Mouse (Mus musculus) cerebellum, adult (tissue): ENCODE data around the gene Sept9.

Experiments
- ATAC-seq: cut with Nextera tagmentation; 2 replicates; pipeline ENCODE4 v1.9.2; 2017; ENCODE audit warnings: mild to moderate bottlenecking, moderate library complexity, mixed read lengths; ENCODE audit not compliant: insufficient number of reproducible peaks, low FRiP score, low TSS enrichment

The Sept9 gene

DNA sequence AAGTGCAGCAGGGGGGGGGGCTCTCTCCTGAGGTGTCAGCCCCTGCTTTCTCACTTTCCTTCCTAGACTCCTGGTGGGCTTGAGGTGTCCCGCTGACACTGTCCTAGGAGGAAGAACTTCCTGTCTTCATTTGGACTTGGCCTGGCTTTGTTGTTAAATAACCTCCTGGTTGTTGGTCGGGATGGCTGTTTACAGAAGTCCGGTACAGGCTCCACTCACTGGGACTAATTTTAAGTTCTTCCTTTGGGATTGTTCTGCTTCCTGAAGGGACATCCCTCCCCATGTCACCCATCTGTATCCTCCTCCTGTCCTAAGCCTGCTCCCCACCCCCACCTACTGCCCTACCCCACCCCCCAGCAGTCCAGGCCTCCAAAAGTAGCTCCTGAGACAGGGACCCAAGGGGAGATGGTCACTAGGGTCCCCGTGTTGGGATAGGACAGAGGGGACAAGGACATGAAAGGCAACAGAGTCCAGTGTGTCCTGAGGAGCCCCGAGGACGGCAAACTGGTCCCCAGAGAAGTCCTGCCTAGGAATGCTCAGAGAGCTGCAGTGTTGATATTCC, 84.5 kb downstream of the Sept9 start:
- no peak for ATAC-seq

DNA sequence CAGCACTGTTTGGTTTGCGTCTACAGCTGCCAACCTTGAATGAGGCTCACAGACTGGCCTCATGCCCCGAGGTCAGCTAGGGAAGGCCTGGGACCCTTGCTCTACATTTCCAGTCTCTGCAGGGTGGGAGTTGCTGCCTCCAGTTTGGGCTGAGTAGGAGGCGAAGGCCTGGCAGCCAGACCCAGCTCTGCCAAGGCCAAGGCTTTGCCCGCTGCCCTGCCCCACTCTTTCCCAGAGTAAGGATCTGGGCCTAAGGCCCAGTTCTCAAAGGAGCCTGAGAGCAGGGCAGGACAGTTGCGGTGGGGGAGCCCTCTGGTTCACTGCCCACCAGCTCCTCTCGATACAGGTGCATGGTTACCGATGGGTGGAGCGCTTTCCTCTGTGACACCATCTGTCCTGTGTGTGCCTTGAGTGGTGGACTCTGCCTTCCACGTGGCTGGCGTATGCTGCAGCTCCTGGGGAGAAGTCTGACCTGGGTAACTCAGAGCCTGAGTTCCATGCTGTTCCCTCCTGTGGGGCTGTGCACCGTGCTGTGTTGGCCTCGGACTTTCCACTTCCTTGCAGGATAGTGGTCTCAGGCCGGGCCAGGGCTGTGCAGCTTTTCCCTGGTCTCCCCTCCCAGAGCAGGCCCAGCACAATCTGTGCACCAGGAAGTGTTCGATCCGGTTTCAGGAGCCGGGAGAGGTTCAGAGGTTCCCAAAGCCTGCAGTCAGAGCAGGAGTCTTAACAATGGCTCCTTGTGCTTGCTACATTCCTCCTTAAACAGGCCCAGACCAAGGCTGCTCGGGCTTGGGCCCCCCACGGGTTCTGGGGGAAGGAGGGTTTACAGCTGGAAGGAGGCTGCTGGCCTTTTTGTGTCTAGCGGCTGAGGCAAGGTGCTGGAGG, 85.5 kb downstream of the Sept9 start:
- ATAC-seq = no peak

DNA sequence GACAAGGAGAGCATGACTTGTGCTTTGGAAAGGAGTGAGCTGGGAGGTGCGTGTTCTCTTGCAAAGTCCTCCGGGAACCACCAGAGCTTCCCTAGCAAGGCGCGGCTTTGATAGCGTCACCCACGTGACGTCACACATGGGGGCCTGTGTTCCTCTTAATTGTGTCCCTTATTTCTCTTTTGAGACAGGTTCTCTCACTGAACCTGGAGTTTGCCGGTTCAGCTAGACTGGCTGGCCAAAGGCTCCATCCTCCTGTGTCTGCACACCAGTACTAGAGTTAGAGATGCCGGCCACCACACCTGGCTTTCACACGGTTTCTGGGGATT, 86.1 kb downstream of the Sept9 start:
- no peak for ATAC-seq

DNA sequence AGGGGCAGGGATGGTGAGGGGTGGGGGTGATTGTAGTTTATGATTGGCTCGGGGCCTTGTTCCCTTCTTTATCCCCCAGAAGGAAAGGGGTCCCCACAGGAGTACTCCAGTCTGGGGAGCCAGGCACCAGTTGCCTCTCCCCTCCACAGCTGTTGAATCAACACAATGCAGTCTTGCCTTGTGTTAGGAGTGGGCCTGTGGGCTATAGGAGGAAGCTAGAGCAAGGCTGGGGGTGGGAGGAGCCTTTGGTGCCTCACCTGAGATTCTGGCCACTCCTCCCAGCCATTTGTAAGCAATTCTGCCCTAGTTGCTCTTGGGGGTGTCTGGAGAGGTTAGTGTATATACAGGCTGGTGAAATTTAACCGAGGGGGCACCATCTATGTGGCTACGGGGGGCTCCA, 88.3 kb downstream of the Sept9 start:
- no peak for ATAC-seq

DNA sequence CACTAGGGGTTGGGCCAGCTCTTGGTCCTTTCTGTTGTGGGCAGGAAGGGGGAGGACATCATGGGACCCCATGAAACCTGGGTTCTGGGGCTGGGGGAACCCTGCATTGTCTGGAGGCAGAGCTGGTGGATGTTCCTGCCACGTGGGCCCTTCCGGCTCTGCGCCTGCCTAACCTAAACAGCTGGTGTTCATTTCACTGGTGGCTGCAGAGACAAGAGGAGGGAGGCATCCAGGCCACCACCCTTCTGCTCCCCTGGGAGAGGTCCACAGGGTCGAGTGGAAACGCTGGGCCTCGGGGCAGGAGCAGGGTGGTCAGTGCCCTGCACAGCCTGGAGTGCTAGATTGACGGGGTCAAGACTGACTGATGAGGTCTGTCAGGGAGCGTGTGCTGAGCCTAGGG, 89.3 kb downstream of the Sept9 start:
- ATAC-seq = no peak

DNA sequence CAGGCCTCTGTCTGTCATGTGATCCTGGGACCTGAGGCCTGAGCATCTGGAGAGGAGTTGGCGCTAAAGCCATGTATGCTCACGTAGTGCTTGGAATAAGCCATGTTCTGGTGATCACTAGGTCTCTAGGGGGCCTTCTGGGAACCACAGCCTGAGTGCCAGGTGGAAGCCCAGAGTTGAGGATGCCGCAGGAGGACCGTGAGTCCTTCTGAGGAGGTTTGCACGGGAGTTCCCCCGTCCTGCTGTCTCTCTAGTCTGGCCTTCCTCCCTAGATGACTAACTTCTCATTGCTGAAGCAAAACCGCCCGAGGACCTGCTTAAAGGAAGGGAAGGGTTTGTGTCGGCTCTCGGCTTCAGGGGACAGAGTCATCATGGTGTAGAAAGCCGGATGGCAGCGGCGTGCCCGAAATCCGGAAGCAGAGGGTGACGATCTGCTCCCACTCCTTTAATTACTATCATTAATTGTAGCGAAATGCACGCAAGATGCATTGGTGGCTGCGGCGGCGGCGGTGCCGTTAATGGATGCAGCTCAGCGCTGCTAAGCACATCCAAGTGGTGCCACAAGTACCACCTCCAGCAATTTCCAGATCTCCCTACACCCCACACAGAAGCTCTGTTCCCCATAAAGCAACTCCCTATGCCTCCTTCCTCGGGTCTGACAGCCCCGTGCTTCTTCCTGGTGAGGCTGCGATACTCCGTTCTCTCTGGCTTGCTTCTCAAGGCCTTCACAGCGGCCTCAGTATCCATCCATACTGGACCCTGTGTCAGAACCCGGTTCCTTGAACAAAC, 92.0 kb downstream of the Sept9 start:
- no peak for ATAC-seq

DNA sequence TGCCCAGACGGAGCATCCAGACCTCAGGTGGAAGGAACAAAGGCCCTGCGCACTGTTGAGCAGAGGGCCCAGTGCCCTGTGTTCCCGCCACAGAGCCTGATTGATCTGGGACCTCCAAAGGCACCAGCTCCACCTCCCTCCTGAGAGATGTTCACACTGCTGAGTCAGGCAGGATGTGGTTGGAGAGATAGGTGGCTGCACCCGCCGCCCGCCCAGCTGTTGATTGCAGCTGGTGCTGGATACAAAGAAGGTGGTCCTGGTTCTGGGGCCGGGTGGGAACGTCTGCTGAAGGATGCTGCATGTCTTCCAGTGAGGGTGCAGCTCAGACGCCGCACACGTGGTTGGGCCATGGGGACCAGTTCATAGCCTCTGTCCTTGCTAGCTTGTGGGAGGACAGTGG, 93.0 kb downstream of the Sept9 start:
- no peak for ATAC-seq

DNA sequence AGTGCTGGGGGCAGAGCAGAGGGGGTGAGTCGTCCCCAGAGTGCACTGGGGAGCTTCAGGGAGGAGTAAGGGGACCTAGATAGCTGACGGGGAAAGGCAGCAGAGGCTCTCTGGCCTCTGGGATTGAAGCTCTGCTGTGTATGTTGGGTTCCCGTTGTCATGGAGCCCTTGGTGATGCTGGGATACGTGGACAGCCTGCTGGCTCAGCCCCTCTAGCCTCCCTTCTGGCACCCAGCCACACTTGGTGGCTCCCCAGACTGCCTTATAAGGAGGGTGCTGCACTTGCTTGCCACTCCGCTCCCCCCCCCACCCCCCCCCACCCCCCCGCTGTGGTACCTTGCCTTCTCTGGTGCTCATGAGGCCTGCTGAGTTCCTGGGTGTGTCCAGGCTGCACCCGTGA, 95.8 kb downstream of the Sept9 start:
- ATAC-seq = no peak

DNA sequence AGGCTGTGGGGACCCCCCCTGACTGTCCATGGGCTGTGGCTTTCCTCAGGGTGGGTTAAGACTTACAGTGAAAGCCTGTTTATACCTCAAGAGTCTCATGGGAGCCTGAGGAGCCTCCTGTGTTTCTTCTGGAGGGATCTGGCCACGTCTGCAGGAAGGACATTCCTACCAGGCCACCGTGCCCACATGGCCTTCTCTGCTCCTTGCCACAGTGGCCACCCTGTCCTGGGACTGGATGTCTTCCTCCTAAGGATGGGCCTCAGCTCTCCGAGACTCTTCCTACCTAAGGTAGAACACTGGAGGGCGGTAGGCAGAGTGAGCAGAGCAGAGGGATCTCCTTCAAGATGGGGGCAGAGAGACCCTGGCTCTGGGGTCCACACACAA, 96.6 kb downstream of the Sept9 start:
- no peak for ATAC-seq

DNA sequence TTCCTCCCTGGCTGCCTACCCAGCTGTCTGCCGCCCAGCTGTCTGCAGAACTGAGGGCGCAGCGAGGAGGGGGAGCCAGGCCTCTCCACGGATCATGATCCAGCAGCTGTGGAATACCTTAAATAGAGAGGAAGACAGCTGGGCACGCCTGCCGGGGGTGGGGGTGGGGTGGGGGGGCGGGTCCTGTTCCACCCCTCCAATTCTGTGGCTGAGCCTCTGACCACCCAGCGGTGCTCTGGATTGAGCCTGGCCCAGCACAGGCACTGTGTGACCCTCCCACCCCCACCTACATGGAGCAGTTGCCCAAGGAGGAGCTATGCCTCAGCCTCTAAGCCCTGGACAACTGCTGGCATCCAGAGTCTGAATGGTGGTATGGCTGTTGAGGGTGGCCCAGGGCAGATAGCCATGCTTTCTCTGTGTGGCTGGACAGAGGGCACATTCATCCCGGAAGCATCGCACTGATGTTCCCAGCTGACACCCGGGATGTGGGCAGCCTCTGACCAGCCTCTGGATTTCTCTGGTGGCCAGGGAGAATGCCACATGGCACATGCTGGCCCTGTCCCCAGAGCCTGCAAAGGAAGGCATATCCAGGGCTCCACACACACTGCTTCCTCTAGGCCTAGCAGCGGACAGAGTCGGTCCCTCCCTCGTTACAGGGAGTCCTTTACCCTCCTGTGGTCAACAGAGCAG, 97.2 kb downstream of the Sept9 start:
- no peak for ATAC-seq

DNA sequence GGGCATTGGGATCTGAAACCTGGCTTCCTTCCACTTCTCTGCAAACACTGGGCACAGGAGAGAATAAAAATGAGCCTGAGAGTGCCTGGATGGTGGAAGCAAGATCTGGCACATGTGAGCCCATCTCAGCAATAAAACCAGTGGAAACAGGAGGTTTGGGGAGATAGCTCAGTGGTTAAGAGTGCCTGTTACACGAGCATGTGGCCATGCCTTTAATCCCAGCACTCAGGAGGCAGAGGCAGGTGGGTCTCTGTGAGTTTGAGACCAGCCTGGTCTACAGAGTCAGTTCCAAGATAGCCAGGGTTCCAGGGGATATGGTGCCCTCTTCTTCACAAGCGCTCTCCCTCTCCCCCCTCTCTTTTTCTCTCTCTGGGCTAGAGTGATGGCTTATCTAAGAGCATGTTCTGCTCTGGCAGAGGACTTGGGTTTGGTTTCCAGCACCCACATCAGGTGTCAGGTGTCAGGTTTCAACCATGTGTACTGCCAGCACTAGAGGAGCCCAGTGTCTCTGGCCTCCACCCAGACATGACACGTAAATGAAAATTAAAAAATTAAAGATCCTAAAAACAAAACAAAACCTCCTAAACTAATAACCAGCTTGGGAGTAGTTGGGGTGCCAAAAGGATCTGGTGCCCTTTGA, 97.8 kb downstream of the Sept9 start:
- ATAC-seq = no peak

DNA sequence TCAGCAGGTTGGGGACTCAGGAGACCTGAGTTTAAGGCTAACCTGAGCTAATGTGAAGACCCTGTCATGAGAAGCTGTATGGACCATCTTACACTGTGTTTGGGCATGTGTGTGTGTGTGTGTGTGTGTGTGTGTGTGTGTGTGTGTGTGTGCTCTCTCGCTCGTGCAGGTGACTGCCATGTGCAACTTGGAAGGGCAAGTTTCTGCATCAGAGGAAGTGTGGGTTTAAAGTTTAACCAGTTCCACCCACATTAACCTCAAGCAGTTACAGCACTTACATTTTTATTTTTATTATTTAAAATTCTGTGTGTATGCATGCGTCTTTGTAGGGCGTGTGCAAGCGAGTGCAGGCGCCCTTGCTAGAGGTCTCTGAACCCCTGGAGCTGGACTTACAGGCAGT, 100.3 kb downstream of the Sept9 start:
- ATAC-seq = no peak

DNA sequence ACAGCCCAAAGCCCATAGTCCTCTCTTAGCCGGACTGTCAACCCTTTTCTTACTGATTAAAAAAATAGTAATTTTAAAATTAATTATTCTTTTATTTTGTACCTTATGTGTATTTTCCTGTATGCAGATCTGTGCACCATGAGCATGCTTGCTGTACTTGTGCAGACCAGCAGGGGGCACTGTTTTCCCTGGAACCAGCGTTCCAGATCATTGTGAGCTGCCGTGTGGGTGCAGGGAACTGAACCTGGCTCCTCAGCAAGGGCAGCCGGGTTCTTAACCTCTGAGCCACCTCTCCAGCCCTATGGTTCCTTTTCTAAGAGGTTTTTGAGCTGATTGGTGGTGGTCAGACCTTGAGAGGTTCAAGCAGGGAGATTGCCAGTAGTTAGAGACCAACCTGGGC, 101.3 kb downstream of the Sept9 start:
- no peak for ATAC-seq

DNA sequence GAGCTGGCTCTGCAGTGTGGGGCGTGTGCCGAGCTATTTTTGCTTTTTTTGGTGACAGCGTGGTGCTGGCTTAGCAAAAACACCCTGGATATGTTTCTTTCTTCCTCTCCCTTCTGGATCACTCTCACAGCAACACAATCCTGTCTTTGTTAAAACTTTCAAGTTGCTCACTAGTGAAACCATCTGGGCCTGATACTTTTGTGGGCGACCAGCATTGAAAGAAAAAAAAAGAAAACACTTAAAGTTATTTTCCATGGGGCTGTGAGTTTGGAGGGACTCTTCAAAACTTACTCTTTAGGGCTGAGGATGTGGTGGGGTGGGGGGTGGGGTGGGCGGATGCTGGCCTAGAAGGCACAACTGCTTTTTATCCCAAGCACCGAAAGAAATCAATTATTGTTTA, 102.3 kb downstream of the Sept9 start:
- no peak for ATAC-seq

DNA sequence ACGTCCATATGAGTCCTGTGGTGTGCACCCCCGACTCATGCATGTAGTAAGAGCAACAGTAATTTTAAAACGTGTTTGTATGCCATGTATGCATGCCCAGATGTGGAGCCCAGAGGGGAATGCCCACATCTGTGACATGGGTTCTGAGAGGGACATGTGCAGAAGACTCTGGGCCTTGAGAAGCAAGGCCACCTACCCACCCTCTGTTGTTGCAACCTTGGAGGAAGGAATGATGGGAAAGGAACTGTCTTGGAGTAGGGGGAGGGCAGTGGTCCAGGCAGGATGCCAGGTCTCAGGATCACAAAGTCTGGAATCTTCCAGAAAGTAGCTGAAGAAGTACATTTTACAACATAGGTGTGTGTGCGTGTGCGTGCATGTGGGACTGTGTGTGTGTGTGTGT, 102.9 kb downstream of the Sept9 start:
- no peak for ATAC-seq

DNA sequence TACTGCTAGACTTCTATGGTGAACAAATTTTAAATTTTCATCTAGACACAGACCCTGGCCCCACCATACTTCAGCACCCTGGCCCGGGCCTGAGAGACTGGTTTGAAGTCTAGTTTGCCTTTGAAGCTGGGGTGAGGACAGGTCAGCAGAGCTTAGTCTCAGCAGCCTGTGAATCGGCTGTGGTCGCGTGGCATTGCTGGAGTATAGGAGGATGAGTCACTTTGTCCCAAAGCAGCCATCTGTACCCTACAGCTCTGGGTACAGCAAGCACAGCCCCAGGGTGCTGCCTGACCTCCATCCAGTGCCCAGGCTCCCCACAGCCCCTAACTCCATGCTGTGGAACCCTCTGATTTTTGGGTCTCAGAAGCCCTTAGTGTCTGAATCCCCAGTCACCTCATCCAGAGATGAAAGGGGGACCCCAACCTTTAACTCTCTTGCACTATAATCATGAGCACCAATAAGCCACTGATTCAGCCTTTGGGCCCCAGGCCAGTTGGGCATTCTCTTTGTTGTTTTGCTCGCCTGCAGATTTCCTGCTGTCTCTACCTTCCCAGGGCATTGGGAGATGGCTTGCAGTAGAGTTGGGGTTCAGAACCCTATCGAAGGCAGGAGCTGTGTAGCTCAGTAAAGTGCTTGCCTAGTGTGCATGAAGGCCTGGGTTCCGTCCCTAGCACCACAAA, 106.2 kb downstream of the Sept9 start:
- no peak for ATAC-seq

DNA sequence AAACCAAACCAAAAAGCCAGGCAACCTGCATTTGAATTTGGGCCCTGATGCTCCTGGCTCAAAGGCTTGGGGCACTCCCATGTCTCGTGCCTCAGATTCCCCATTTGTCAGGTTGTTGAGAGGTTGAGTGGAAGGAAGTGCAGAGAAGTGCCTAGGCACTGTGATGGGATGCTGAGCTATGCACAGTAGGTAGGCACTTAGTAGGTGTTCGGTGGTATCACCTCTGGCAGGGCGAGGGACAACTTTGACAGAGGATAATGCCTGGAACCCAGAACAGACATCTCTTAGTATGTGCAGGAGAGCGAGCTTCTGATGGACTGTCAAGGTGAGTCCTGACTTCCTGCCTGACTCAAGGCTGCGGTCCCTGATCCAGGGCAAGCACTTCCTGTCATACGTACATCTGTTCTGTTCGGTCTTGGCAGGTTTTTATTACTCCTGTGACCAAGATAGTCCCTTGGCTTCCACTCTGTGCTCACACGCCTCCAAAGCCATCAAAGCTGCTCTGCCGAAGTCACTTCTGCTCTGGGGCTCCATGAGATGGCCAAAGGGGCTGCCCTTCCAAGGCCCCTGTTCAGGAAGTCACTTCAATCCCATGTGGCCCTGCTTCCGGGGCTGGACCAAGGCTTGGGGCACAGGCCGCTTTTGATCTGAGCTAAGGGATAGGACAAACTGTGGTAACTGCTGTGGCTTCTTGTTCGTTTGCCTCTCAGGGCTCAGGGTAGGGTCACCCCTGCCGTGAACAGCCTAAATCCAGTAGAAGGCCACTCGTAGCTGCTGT, 107.0 kb downstream of the Sept9 start:
- ATAC-seq = no peak

DNA sequence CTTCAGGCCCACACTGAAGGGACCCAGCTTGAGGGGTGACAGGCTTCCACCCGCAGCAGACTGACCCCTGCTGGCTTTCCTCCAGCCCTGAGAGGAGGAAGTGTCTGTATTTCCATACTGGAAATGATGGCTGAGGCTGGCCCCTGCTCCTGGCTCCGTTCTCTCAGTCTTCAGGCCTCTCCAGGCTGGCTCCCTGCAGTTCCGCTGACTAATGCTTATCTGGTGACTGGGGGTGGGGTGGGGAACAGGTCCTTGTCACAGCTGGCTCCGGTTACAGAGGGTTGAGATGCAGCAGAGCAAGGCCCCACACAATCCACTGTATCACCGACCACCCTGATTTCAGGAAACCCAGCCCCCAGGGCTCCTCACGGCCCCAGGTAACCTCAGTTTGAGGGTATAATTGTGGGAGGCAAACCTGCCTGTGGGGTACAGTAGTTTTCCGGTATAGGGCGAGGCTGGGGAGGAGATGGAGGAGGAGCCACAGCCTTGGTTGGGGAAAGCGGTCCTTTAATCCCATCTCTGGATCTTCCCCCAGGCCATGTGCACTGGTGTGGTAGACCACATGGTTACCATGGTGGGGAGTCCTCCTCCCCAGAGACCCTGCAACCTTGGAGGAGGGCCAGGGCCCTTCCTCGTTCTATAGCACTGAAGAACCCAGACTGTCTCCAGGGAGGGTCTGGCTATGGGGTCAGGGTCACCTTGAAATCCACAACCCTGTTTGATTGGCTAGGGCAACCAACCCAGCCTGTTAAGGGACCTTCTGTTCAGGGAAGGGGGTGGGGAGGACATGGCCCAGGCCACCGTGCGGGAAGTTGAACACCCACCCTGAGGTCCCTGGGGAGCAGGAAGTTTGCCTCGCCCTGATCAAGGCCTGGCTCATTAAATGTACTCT, 108.7 kb downstream of the Sept9 start:
- no peak for ATAC-seq
